Mouse (Mus musculus) ES-Bruce4 (cell line): ENCODE results near the gene Cyp4a12b.

ENCODE experiments used
- CTCF ChIP-seq: IDR thresholded peaks from one replicate; pipeline ENCODE4 v1.8.1; 2011; ENCODE audit warnings: low read depth, low read length
- EP300 ChIP-seq: IDR thresholded peaks from 2 replicates; pipeline ENCODE4 v1.6.1; 2011; ENCODE audit warnings: low read depth, low read length; ENCODE audit not compliant: insufficient read depth
- POLR2A ChIP-seq: IDR thresholded peaks from one replicate; pipeline ENCODE4 v1.8.1; 2011; ENCODE audit warnings: low read length; ENCODE audit not compliant: insufficient read depth

DNA sequence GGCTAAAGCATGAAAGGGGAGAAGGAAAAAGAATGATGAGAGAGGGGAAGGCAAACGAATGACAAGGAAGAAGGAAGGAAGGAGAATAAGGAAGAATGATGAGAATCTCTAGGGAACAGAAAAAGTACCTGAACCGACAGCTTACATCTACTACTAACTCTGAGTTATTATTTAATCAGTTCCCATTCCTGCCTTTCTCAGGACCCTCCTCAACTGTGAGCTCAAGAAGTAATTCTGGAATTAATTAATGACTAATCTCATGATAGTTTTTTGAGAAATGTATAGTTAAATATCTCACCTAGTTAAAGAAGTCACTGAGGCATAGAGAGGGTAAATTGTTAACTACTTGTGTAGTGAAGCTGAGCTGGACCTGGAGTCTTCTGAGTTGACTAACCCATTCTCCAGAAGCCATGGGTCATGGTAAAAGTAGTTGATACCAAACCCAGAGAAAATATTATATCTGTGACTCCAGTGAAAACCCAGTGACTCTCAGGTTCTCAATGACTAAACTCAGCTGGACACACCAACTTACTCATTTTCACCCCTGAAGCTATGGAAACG, 39.2 kb downstream of the Cyp4a12b start:
- TF ChIP-seq POLR2A (no peak), CTCF (no peak), EP300 (no peak)
